Mouse (Mus musculus): ENCODE data around the gene Cmtm2a.

DNA sequence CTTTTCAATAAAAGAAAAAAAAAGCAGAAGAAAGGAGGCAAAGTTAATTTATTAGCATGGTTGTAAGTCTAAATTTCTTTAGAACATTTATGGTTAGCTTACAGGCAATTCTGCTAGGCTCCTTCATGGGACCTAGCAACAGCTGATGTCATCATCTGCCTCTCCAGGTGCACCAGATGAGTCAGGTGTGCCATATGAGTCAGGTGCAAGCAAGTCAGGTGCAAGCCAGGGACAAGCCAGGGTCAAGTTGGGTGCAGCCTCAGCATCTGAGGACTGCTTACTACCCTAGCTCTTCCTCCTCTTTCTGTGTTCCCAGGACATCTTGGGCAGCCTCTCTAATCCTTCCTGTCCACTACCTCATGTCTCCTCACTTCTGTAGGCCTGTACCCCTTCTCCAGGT lies 24.6 kb downstream of the Cmtm2a start:
- TF ChIP-seq CTCF (IDR thresholded peaks at IDR 0.05; ENCODE audit: extremely low read depth, insufficient read depth, low read length) (no peak), POLR2A (IDR thresholded peaks at IDR 0.05; ENCODE audit: extremely low read depth, insufficient read depth, low read length) (no peak)

All from cortical plate, adult 2 months (tissue).